Mouse (Mus musculus) lung, embryonic 14.5 days (tissue): ENCODE measurements at regions not wholly inside any gene's neighbourhood (a gene's known extent, or its start where the extent isn't known, plus 50 kb on each side); places are given as distances from the start of the nearest gene placed in this dataset.
A peak's percentile ranks its signal among the peaks of the same experiment; 100 is the strongest.

ENCODE experiments used
- ATAC-seq: fragments of 200-750 bp; cut with Nextera tagmentation; 2 replicates; pipeline ENCODE4 v1.8.0; 2017; ENCODE audit warnings: mild to moderate bottlenecking, moderate TSS enrichment, moderate library complexity; ENCODE audit not compliant: insufficient read depth
- DNase-seq: peaks from one replicate; pipeline ENCODE4 v3.0.0-alpha.2; 2015
- H3K27ac ChIP-seq: fragments of 300-500 bp; sonication (generic); 2 replicates; pipeline ENCODE4 v1.5.1; 2014; ENCODE audit warnings: low read depth, mild to moderate bottlenecking, moderate library complexity
- H3K27me3 ChIP-seq: fragments of 300-500 bp; sonication (generic); 2 replicates; pipeline ENCODE4 v1.6.1; 2014; ENCODE audit warnings: low read length, control low read depth; ENCODE audit not compliant: insufficient read depth
- H3K36me3 ChIP-seq: fragments of 300-500 bp; sonication (generic); 2 replicates; pipeline ENCODE4 v1.6.1; 2014; ENCODE audit warnings: control low read depth; ENCODE audit not compliant: insufficient read depth
- H3K4me1 ChIP-seq: fragments of 300-500 bp; sonication (generic); 2 replicates; pipeline ENCODE4 v1.6.1; 2014; ENCODE audit warnings: antibody characterized with exemption, control low read depth; ENCODE audit not compliant: insufficient read depth
- H3K4me2 ChIP-seq: fragments of 300-500 bp; sonication (generic); 2 replicates; pipeline ENCODE4 v1.6.1; 2014; ENCODE audit warnings: mild to moderate bottlenecking
- H3K4me3 ChIP-seq: fragments of 300-500 bp; sonication (generic); 2 replicates; pipeline ENCODE4 v1.5.1; 2014; ENCODE audit warnings: low read depth, low read length
- H3K9ac ChIP-seq: fragments of 300-500 bp; sonication (generic); 2 replicates; pipeline ENCODE4 v1.6.1; 2014
- H3K9me3 ChIP-seq: fragments of 300-500 bp; sonication (generic); 2 replicates; pipeline ENCODE4 v1.6.1; 2016; ENCODE audit warnings: low read depth, low read length, control low read depth
- CTCF ChIP-seq: IDR thresholded peaks from 2 replicates; pipeline ENCODE4 v1.5.1; 2016; ENCODE audit warnings: antibody characterized with exemption, low read depth
- WGBS: fragments of 180-500 bp; shearing (Covaris S2); extraction: QIAGEN DNeasy Blood & Tissue Kit; methylation state at CpG from one replicate; pipeline ENCODE4 v1.1.7; 2014; 5-methylcytosine and 5-hydroxymethylcytosine counted together

- no peak for TF ChIP-seq CTCF
- ATAC-seq (no peak), DNase-seq (peak; percentile 2)
- Histone ChIP-seq H3K4me2 (no peak overlapping the region), H3K4me3 (no peak overlapping the region), H3K27me3 (no peaks in the 10 kb centered on the region), H3K4me1 (no peaks in the 10 kb centered on the region), H3K36me3 (no peaks in the 10 kb centered on the region), H3K9ac (no peak overlapping the region), H3K9me3 (no peaks in the 10 kb centered on the region), H3K27ac (no peak overlapping the region)
Observed at GRCm38 (mm10) chr6:75357286-75357685, 1140.3 kb downstream of the Gm9008 start.

DNA sequence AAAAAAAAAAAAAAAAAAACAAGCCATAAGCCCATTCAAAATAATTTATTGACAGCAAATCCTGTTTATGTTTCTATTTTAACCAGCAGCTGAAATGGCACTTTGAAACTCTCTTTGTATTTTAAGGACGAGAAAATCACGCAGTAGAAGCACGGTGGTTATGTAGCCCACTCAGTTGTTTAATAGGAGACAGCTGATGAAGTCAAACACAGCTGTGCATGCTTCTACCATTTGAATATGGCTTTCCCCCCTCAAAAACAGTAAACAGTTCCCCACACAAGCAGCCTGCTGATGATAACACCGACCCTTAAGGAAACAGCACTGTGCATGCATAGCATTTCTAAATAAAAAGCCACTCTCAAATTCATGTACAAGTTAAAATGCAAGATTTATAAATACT lies 1156.5 kb downstream of the Gm9008 start:
- no peak for TF ChIP-seq CTCF
- H3K4me3 ChIP-seq = no peak overlapping the region
- no peak overlapping the region for H3K9ac ChIP-seq
- H3K36me3 ChIP-seq = no peaks in the 10 kb centered on the region
- H3K4me1 ChIP-seq = no peaks in the 10 kb centered on the region
- WGBS = 73% methylated on average over 4 of the region's 4 CpGs
- no peaks in the 10 kb centered on the region for H3K9me3 ChIP-seq
- no peak overlapping the region for H3K27ac ChIP-seq
- no peak overlapping the region for H3K4me2 ChIP-seq
- no peak for ATAC-seq
- DNase-seq = no peak
- no peaks in the 10 kb centered on the region for H3K27me3 ChIP-seq
